Mouse (Mus musculus): ENCODE results near the gene Kctd3.

DNA sequence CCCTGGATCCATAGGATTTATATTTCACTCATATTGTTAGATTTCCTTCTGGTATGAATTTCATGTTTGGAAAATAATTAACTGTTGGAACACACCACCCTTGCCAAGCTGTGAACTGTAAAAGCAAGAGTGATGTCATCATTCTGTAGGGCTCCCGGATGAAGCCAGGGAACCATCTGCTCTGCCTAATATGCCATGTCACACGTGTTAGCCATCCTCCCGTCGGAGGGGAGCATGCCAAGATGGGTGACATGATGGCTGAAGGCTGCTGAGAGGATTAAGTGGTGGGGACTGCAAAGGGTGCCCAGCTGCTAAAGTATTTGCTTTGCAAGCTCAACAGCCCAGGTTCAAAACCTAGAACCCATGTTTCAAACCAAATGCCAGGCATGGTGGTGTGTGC is 44.5 kb upstream of the Kctd3 start:
- TF ChIP-seq CTCF (IDR thresholded peaks at IDR 0.05) = no peak
- no peak for TF ChIP-seq EP300 (IDR thresholded peaks at IDR 0.05)

Data from lung, postnatal 0 days (tissue).